Mouse (Mus musculus) olfactory bulb, adult 2 months (tissue): ENCODE measurements around the gene Gprin2.

Experiments used
- CTCF ChIP-seq: fragments of 200-500 bp; IDR thresholded peaks from 2 replicates; pipeline ENCODE4 v1.5.1; 2012; ENCODE audit warnings: low read depth, mild to moderate bottlenecking, low read length, moderate library complexity; ENCODE audit not compliant: insufficient read depth
- POLR2A ChIP-seq: fragments of 200-500 bp; IDR thresholded peaks from 2 replicates; pipeline ENCODE4 v1.6.1; 2012; ENCODE audit warnings: mild to moderate bottlenecking, low read depth, low read length, moderate library complexity; ENCODE audit not compliant: insufficient read depth

DNA sequence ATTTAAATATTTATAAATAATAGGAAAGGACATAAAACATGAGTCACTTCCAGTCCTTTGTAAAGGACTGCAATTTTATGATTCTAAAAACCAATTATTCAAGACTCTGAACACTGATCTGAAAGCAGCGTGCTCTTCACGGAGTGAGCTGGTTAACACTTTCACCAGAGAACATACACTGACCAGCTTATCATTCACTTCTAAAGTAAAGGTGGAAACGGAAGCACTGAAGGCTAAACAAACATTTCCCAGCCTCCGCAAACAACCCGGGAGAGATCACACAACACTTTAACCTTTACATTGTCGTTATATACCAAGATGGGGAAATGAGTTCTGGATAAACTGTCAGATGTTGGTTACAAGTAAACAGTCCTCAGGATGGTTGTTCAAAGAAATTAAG, 39.2 kb upstream of the Gprin2 start:
- TF ChIP-seq POLR2A (no peak), CTCF (no peak)
